ENCODE assay signal across 8 mouse cellular contexts in the genomic region with DNA sequence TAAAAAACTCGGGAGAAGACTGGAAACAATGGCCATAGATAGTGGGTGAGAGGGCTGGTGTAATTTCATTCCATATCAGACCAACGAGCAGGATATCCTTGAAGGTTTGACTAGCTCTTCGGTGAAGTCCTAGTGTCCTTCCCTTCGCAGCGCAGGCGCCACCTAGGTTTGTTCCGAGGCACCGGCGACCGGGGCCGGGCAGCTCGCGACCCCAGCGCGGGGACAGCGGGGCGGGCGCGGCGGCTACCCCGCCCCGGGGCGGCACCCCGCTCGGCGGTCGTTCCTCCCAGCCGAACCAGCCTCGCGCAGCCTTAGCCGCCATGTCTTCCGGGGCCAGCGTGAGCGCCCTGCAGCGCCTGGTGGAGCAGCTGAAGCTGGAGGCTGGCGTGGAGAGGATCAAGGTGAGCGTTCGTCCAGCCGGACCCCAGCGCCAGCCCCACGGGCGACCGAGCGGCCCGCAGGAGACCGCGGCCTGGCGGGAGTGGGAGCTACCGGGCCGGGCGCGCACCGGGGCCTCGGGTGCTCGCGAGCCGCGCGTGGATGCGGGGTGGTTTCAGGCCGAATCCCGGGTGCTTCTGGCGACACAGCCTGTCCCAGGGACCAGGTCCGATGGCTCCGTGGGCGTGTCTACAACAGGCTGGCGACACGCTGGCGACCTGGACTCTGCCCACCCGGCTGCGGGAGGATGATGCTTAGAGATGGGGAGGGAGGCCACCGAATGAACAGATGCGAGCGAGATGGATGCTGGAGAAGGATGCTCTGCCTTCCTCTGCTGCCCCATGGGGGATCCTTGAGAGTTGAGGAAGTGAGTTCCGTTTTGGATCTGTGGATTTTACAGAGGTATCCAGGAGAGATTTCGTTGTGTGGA. TPM values are rescaled to one million over a fixed set of nuclear protein-coding genes. Genes with fewer than 3 reads are reported as not detected.
DNase-seq lines count a peak whose midpoint lies in the region; ATAC-seq and TF ChIP-seq lines count a peak whose summit lies in the region.

Gene Gng10, plus strand, starts transcription at position 171 of the 868 bp plus-strand sequence.

- ATAC-seq in embryonic facial prominence, embryonic 14.5 days (ENCODE audit: low read depth): peak; percentile 91
- peak; percentile 83 for ATAC-seq in limb, embryonic 13.5 days (ENCODE audit: low FRiP score, low read depth)
- peak; percentile 87 for ATAC-seq in midbrain, embryonic 14.5 days (ENCODE audit: low FRiP score, low TSS enrichment)

- no peaks in the 10 kb centered on the region; the same call in 1 of the 2 replicates for H3K79me2 ChIP-seq in heart, adult 2 months (replicated peaks; ENCODE audit: control insufficient read depth, insufficient read depth, low read length)

- peaks cover 16% of the 10 kb centered on the region for H3K36me3 ChIP-seq in embryonic facial prominence, embryonic 14.5 days (ENCODE audit: control insufficient read depth, insufficient read depth, low read length)
- no peaks in the 10 kb centered on the region for H3K36me3 ChIP-seq in heart, adult 2 months (ENCODE audit: control insufficient read depth, insufficient read depth, low read length)
- no peaks in the 10 kb centered on the region for H3K36me3 ChIP-seq in kidney, adult 2 months (ENCODE audit: control insufficient read depth, insufficient read depth, low read length)
- H3K36me3 ChIP-seq in limb, embryonic 13.5 days: peaks cover 22% of the 10 kb centered on the region
- H3K36me3 ChIP-seq in midbrain, embryonic 14.5 days (ENCODE audit: control insufficient read depth, insufficient read depth, low read length): peaks cover 8% of the 10 kb centered on the region
- H3K36me3 ChIP-seq in spleen, adult 2 months (ENCODE audit: control insufficient read depth, insufficient read depth, low read length): peaks cover 2% of the 10 kb centered on the region; the same call in 1 of the 2 replicates

- peak within 1 kb of the TSS; percentile 69 for H3K4me2 ChIP-seq in embryonic facial prominence, embryonic 14.5 days (ENCODE audit: low read depth, low read length)
- peak within 1 kb of the TSS; percentile 67 for H3K4me2 ChIP-seq in limb, embryonic 13.5 days (replicated peaks)
- peak within 1 kb of the TSS; percentile 60 for H3K4me2 ChIP-seq in midbrain, embryonic 14.5 days (ENCODE audit: low read length)

- peak within 1 kb of the TSS; percentile 89 for H3K9ac ChIP-seq in embryonic facial prominence, embryonic 14.5 days (ENCODE audit: low read depth, low read length)
- H3K9ac ChIP-seq in heart, adult 2 months (ENCODE audit: low read depth, low read length): peak within 1 kb of the TSS; percentile 97
- H3K9ac ChIP-seq in limb, embryonic 13.5 days: peak within 1 kb of the TSS; percentile 85
- peak within 1 kb of the TSS; percentile 96 for H3K9ac ChIP-seq in midbrain, embryonic 14.5 days (replicated peaks; ENCODE audit: low read length)

- no peaks in the 10 kb centered on the region for H3K27me3 ChIP-seq in embryonic facial prominence, embryonic 14.5 days (replicated peaks; ENCODE audit: control insufficient read depth, insufficient read depth, low read length)
- H3K27me3 ChIP-seq in heart, adult 2 months (ENCODE audit: control insufficient read depth, insufficient read depth, low read length): no peaks in the 10 kb centered on the region
- no peaks in the 10 kb centered on the region for H3K27me3 ChIP-seq in kidney, adult 2 months (replicated peaks; ENCODE audit: control insufficient read depth, insufficient read depth, low read length)
- no peaks in the 10 kb centered on the region for H3K27me3 ChIP-seq in limb, embryonic 13.5 days
- no peaks in the 10 kb centered on the region for H3K27me3 ChIP-seq in midbrain, embryonic 14.5 days (ENCODE audit: control insufficient read depth, insufficient read depth, low read length)
- no peaks in the 10 kb centered on the region for H3K27me3 ChIP-seq in spleen, adult 2 months (ENCODE audit: control insufficient read depth, insufficient read depth, low read length)

- H3K9me3 ChIP-seq in embryonic facial prominence, embryonic 14.5 days (ENCODE audit: control insufficient read depth, low read length): 0 out of 2 replicates have a peak, but pooled peaks cover 3% of the 10 kb centered on the region
- H3K9me3 ChIP-seq in limb, embryonic 13.5 days: peaks cover 2% of the 10 kb centered on the region; the same call in 1 of the 2 replicates
- H3K9me3 ChIP-seq in midbrain, embryonic 14.5 days (ENCODE audit: control insufficient read depth, low read length): no peaks in the 10 kb centered on the region

- TF ChIP-seq POLR2A in bone marrow, adult 2 months (IDR thresholded peaks at IDR 0.05; ENCODE audit: borderline replicate concordance, control insufficient read depth, low read depth, low read length): peak; percentile 49; the same call in 1 of the 2 replicates
- TF ChIP-seq POLR2A in heart, adult 2 months (IDR thresholded peaks at IDR 0.05; ENCODE audit: insufficient read depth, low read depth, low read length): no peak; the same call in 1 of the 2 replicates
- TF ChIP-seq POLR2A in kidney, adult 2 months (IDR thresholded peaks at IDR 0.05; ENCODE audit: low read depth, low read length): no peak
- TF ChIP-seq POLR2A in spleen, adult 2 months (IDR thresholded peaks at IDR 0.05; ENCODE audit: low read depth, low read length): no peak; the same call in 1 of the 2 replicates

- TF ChIP-seq EP300 in heart, adult 2 months (IDR thresholded peaks at IDR 0.05; ENCODE audit: insufficient read depth, low read depth, low read length): 0 out of 2 replicates have a peak, but pooled peaks have one; percentile 17

- peak within 1 kb of the TSS; percentile 78 for H3K27ac ChIP-seq in bone marrow, adult 2 months (ENCODE audit: control insufficient read depth, insufficient read depth, low read depth, low read length, poor library complexity)
- peak within 1 kb of the TSS; percentile 78; the same call in 1 of the 2 replicates for H3K27ac ChIP-seq in embryonic facial prominence, embryonic 14.5 days (replicated peaks; ENCODE audit: low read depth, low read length)
- H3K27ac ChIP-seq in heart, adult 2 months: peak within 1 kb of the TSS; percentile 73
- H3K27ac ChIP-seq in kidney, adult 2 months (ENCODE audit: insufficient read depth, low read depth, low read length): no peak within 1 kb of the TSS
- peak within 1 kb of the TSS; percentile 56; the same call in 1 of the 2 replicates for H3K27ac ChIP-seq in limb, embryonic 13.5 days
- peak within 1 kb of the TSS; percentile 96 for H3K27ac ChIP-seq in midbrain, embryonic 14.5 days (replicated peaks; ENCODE audit: low read depth, low read length)
- H3K27ac ChIP-seq in spleen, adult 2 months (ENCODE audit: insufficient read depth, low read length): peak within 1 kb of the TSS; percentile 55

- intact Hi-C loops in heart, adult 2 months (cut with DNase I): loop anchor here (1.0 kb wide), 1 partner anchor 50 kb away; no protein-coding TSS in a partner anchor

- WGBS in bone marrow, adult 2 months: 12% methylated on average over 76 of the region's 76 CpGs
- 17% methylated on average over 26 of the region's 76 CpGs for WGBS in embryonic facial prominence, embryonic 14.5 days
- 10% methylated on average over 76 of the region's 76 CpGs for WGBS in heart, adult 2 months
- WGBS in kidney, adult 2 months: 14% methylated on average over 76 of the region's 76 CpGs
- 9% methylated on average over 74 of the region's 76 CpGs for WGBS in limb, embryonic 13.5 days
- 7% methylated on average over 76 of the region's 76 CpGs for WGBS in midbrain, embryonic 14.5 days
- 14% methylated on average over 76 of the region's 76 CpGs for WGBS in spleen, adult 2 months

- H3K4me3 ChIP-seq in bone marrow, adult 2 months (replicated peaks; ENCODE audit: control insufficient read depth, low read depth, low read length): peak within 1 kb of the TSS; percentile 87
- H3K4me3 ChIP-seq in embryonic facial prominence, embryonic 14.5 days (ENCODE audit: low read depth, low read length): peak within 1 kb of the TSS; percentile 87
- H3K4me3 ChIP-seq in heart, adult 2 months: peak within 1 kb of the TSS; percentile 77
- peak within 1 kb of the TSS; percentile 59 for H3K4me3 ChIP-seq in kidney, adult 2 months (ENCODE audit: insufficient read depth, low read depth, low read length)
- H3K4me3 ChIP-seq in limb, embryonic 13.5 days: peak within 1 kb of the TSS; percentile 86
- peak within 1 kb of the TSS; percentile 80 for H3K4me3 ChIP-seq in midbrain, embryonic 14.5 days (replicated peaks; ENCODE audit: low read depth, low read length)
- H3K4me3 ChIP-seq in spleen, adult 2 months (ENCODE audit: extremely low read depth, insufficient read depth, insufficient read length): peak within 1 kb of the TSS; percentile 72

- DNase-seq in A20 (ENCODE audit: low read depth, low spot score): peak; percentile 80
- peak; percentile 65 for DNase-seq in embryonic facial prominence, embryonic 14.5 days (ENCODE audit: low spot score)
- peak; percentile 81 to 83 for DNase-seq in heart, adult 2 months
- DNase-seq in kidney, adult 2 months: peak; percentile 64
- DNase-seq in midbrain, embryonic 14.5 days: peak; percentile 79
- DNase-seq in spleen, adult 2 months (ENCODE audit: low read depth in 1 of 2, low spot score in 2 of 2): peak in 1 of 2 experiments; percentile 60

- peaks cover 2% of the 10 kb centered on the region; the same call in 1 of the 2 replicates for H3K4me1 ChIP-seq in bone marrow, adult 2 months (ENCODE audit: control insufficient read depth, insufficient read depth, low read length)
- H3K4me1 ChIP-seq in embryonic facial prominence, embryonic 14.5 days (ENCODE audit: control insufficient read depth, insufficient read depth, low read length): peaks cover 5% of the 10 kb centered on the region; the same call in 1 of the 2 replicates
- peaks cover 3% of the 10 kb centered on the region; the same call in 1 of the 2 replicates for H3K4me1 ChIP-seq in heart, adult 2 months (ENCODE audit: control insufficient read depth, insufficient read depth, low read length)
- no peaks in the 10 kb centered on the region for H3K4me1 ChIP-seq in kidney, adult 2 months (ENCODE audit: control insufficient read depth, insufficient read depth, low read length)
- peaks cover 12% of the 10 kb centered on the region for H3K4me1 ChIP-seq in limb, embryonic 13.5 days
- H3K4me1 ChIP-seq in midbrain, embryonic 14.5 days (ENCODE audit: control insufficient read depth, insufficient read depth, low read length): 0 out of 2 replicates have a peak, but pooled peaks cover 3% of the 10 kb centered on the region
- H3K4me1 ChIP-seq in spleen, adult 2 months (ENCODE audit: control insufficient read depth, insufficient read depth, insufficient read length): peaks cover 4% of the 10 kb centered on the region

- no peak for TF ChIP-seq CTCF in bone marrow, adult 2 months (IDR thresholded peaks at IDR 0.05; ENCODE audit: control insufficient read depth, insufficient read depth, low read length)
- TF ChIP-seq CTCF in heart, adult 2 months (IDR thresholded peaks at IDR 0.05): peak; percentile 50
- TF ChIP-seq CTCF in kidney, adult 2 months (conservative IDR thresholded peaks at IDR 0.05; ENCODE audit: insufficient read depth, insufficient read length, low read depth, low read length): no peak
- TF ChIP-seq CTCF in spleen, adult 2 months (IDR thresholded peaks at IDR 0.05; ENCODE audit: extremely low read depth, insufficient read depth, insufficient read length, insufficient replicate concordance): no peak

RNA-seq across cellular contexts. Expression of gene Gng10, which starts in this region (rescaled TPM):
- polyA plus RNA-seq in bone marrow, adult 2 months (2011; ENCODE audit: insufficient read depth, insufficient read length, low replicate concordance, missing spikeins): 8.4 and 20.3 TPM in 2 replicates
- polyA plus RNA-seq in embryonic facial prominence, embryonic 14.5 days (2014; fragmentation: Nextera tagmentation; extraction: Ambion mirVana): 137 and 144 TPM in 2 replicates
- total RNA-seq in heart, adult 2 months (2021): 10 to 100 TPM; 13.6 TPM
- polyA plus RNA-seq in heart, adult 2 months (2012; rRNA removed): 10.4 and 14.3 TPM in 2 replicates
- polyA plus RNA-seq in kidney, adult 2 months (2012; rRNA removed): 6.4 and 7.1 TPM in 2 replicates
- polyA plus RNA-seq in limb, embryonic 13.5 days (2015; fragmentation: Nextera tagmentation; extraction: Ambion mirVana): 193 and 195 TPM in 2 replicates
- 184 and 230 TPM in 2 replicates for polyA plus RNA-seq in midbrain, embryonic 14.5 days (2014; fragmentation: Nextera tagmentation; extraction: Ambion mirVana)
- 31.5 and 34.5 TPM in 2 replicates for polyA plus RNA-seq in spleen, adult 2 months (2012; rRNA removed)
